Mouse (Mus musculus) heart, embryonic 11.5 days (tissue): Measurements from ENCODE around the gene Vps53. TPM values are rescaled to one million over a fixed set of nuclear protein-coding genes. Genes with fewer than 3 reads are reported as not detected.
A peak's percentile ranks its signal among the peaks of the same experiment; 100 is the strongest.

Experiments used
- ATAC-seq: fragments of 200-750 bp; cut with Nextera tagmentation; replicated peaks from 2 replicates; pipeline ENCODE4 v1.8.0; 2017; ENCODE audit warnings: moderate library complexity; ENCODE audit not compliant: insufficient number of reproducible peaks, low FRiP score, low TSS enrichment
- H3K27ac ChIP-seq: fragments of 300-500 bp; sonication (generic); 2 replicates; pipeline ENCODE4 v1.5.1; 2014; ENCODE audit warnings: mild to moderate bottlenecking, low read depth, low read length
- H3K27me3 ChIP-seq: fragments of 300-500 bp; sonication (generic); 2 replicates; pipeline ENCODE4 v1.6.1; 2014; ENCODE audit warnings: mild to moderate bottlenecking, low read length, mixed read lengths; ENCODE audit not compliant: control insufficient read depth, insufficient read depth
- H3K36me3 ChIP-seq: fragments of 300-500 bp; sonication (generic); 2 replicates; pipeline ENCODE4 v1.6.1; 2014; ENCODE audit warnings: mild to moderate bottlenecking, low read length, moderate library complexity, mixed read lengths; ENCODE audit not compliant: control insufficient read depth, insufficient read depth
- H3K4me1 ChIP-seq: fragments of 300-500 bp; sonication (generic); 2 replicates; pipeline ENCODE4 v1.6.1; 2014; ENCODE audit warnings: low read length; ENCODE audit not compliant: control insufficient read depth, insufficient read depth
- H3K4me2 ChIP-seq: fragments of 300-500 bp; sonication (generic); 2 replicates; pipeline ENCODE4 v1.6.1; 2014; ENCODE audit warnings: mild to moderate bottlenecking, moderate library complexity
- H3K4me3 ChIP-seq: fragments of 300-500 bp; sonication (generic); 2 replicates; pipeline ENCODE4 v1.5.1; 2014; ENCODE audit warnings: low read depth, low read length
- H3K9ac ChIP-seq: fragments of 300-500 bp; sonication (generic); 2 replicates; pipeline ENCODE4 v1.6.1; 2014; ENCODE audit warnings: mild to moderate bottlenecking, low read depth, low read length, moderate library complexity
- H3K9me3 ChIP-seq: fragments of 300-500 bp; sonication (generic); replicated peaks from 2 replicates; pipeline ENCODE4 v1.6.1; 2016; ENCODE audit warnings: low read length; ENCODE audit not compliant: control insufficient read depth
- WGBS: fragments of 180-500 bp; shearing (Covaris S2); extraction: QIAGEN DNeasy Blood & Tissue Kit; methylation state at CpG from one replicate; pipeline ENCODE4 v1.1.7; 2014; ENCODE audit not compliant: insufficient replicate concordance; 5-methylcytosine and 5-hydroxymethylcytosine counted together
- polyA plus RNA-seq: library from polyadenylated mRNA; unstranded; fragments of >200 nt; fragmentation: Nextera tagmentation; extraction: Ambion mirVana; gene quantifications from 2 replicates; pipeline ENCODE4 v1.2.1, GENCODE M21; 2014

Gene Vps53
- polyA plus RNA-seq, 1 experiment from 2014 or later = 33.7 TPM

- Histone ChIP-seq H3K4me2 (no peak overlapping the region), H3K4me3 (no peak overlapping the region)
- WGBS = 83% methylated on average over 6 of the region's 6 CpGs
Observed at GRCm38 (mm10) chr11:76033359-76033758, 146.1 kb downstream of the Vps53 start.

GRCm38 (mm10) chr11:76028072-76028465 lies 151.4 kb downstream of the Vps53 start:
- Histone ChIP-seq H3K36me3 (peaks cover 3% of the 10 kb centered on the region; the same call in 1 of the 2 replicates), H3K27me3 (no peaks in the 10 kb centered on the region; the same call in none of the 2 replicates), H3K9ac (peak overlapping the region; percentile 80), H3K4me1 (peaks cover 13% of the 10 kb centered on the region; the same call in 1 of the 2 replicates), H3K4me2 (peak overlapping the region; percentile 97), H3K9me3 (no peaks in the 10 kb centered on the region), H3K27ac (no peak overlapping the region), H3K4me3 (peak overlapping the region; percentile 75)
- no peak; the same call in 1 of the 2 replicates for ATAC-seq
- 3% methylated on average over 10 of the region's 14 CpGs for WGBS

More at GRCm38 (mm10) chr11:76033359-76033758, 146.1 kb downstream of the Vps53 start:
- Histone ChIP-seq H3K36me3 (no peaks in the 10 kb centered on the region), H3K9me3 (no peaks in the 10 kb centered on the region), H3K27ac (no peak overlapping the region), H3K4me1 (no peaks in the 10 kb centered on the region), H3K9ac (no peak overlapping the region), H3K27me3 (no peaks in the 10 kb centered on the region; the same call in 1 of the 2 replicates)
- no peak for ATAC-seq

GRCm38 (mm10) chr11:76027139-76028071 lies 152.0 kb downstream of the Vps53 start, which contains the start of gene Rflnb:
Rflnb (minus strand) TSS chr11:76027782.
- Histone ChIP-seq H3K9me3 (no peaks in the 10 kb centered on the region), H3K27ac (no peak within 1 kb of the TSS), H3K27me3 (no peaks in the 10 kb centered on the region; the same call in none of the 2 replicates), H3K36me3 (peaks cover 3% of the 10 kb centered on the region; the same call in 1 of the 2 replicates), H3K4me3 (peak within 1 kb of the TSS; percentile 75), H3K9ac (peak within 1 kb of the TSS; percentile 80), H3K4me2 (peak within 1 kb of the TSS; percentile 97), H3K4me1 (peaks cover 13% of the 10 kb centered on the region; the same call in 1 of the 2 replicates)
- WGBS = under 1% methylated on average over 92 of the region's 112 CpGs
- ATAC-seq = peak; percentile 83

GRCm38 (mm10) chr11:76026527-76027138 lies 152.8 kb downstream of the Vps53 start:
- Histone ChIP-seq H3K4me2 (peak overlapping the region; percentile 97), H3K27ac (no peak overlapping the region), H3K36me3 (peaks cover 3% of the 10 kb centered on the region; the same call in 1 of the 2 replicates), H3K4me3 (peak overlapping the region; percentile 75), H3K9me3 (no peaks in the 10 kb centered on the region), H3K27me3 (no peaks in the 10 kb centered on the region; the same call in none of the 2 replicates), H3K4me1 (peaks cover 13% of the 10 kb centered on the region; the same call in 1 of the 2 replicates), H3K9ac (peak overlapping the region; percentile 80)
- ATAC-seq = no peak
- WGBS = 6% methylated on average over 13 of the region's 14 CpGs

- Histone ChIP-seq H3K9me3 (no peaks in the 10 kb centered on the region), H3K9ac (no peak overlapping the region), H3K27ac (no peak overlapping the region), H3K36me3 (peaks cover 3% of the 10 kb centered on the region; the same call in 1 of the 2 replicates), H3K4me2 (no peak overlapping the region), H3K27me3 (no peaks in the 10 kb centered on the region; the same call in none of the 2 replicates), H3K4me1 (peaks cover 13% of the 10 kb centered on the region; the same call in 1 of the 2 replicates), H3K4me3 (no peak overlapping the region)
- WGBS = 60% methylated on average over 7 of the region's 7 CpGs
- no peak for ATAC-seq
Observed at GRCm38 (mm10) chr11:76025080-76025583, 154.3 kb downstream of the Vps53 start.

- H3K4me2 ChIP-seq = no peak overlapping the region
- H3K9ac ChIP-seq = no peak overlapping the region
- H3K4me1 ChIP-seq = peaks cover 3% of the 10 kb centered on the region; the same call in 1 of the 2 replicates
- no peaks in the 10 kb centered on the region; the same call in 1 of the 2 replicates for H3K27me3 ChIP-seq
- no peak overlapping the region for H3K4me3 ChIP-seq
- no peak overlapping the region for H3K27ac ChIP-seq
- no peaks in the 10 kb centered on the region for H3K9me3 ChIP-seq
- WGBS = 58% methylated on average over 9 of the region's 9 CpGs
- H3K36me3 ChIP-seq = peaks cover 3% of the 10 kb centered on the region; the same call in 1 of the 2 replicates
- no peak for ATAC-seq
Observed at GRCm38 (mm10) chr11:76020916-76021315, 158.5 kb downstream of the Vps53 start.

GRCm38 (mm10) chr11:76019879-76020278 lies 159.6 kb downstream of the Vps53 start:
- 75% methylated on average over 4 of the region's 4 CpGs for WGBS

GRCm38 (mm10) chr11:76015814-76016213 lies 163.6 kb downstream of the Vps53 start:
- no peaks in the 10 kb centered on the region for H3K27me3 ChIP-seq
- H3K9me3 ChIP-seq = no peaks in the 10 kb centered on the region
- no peaks in the 10 kb centered on the region for H3K36me3 ChIP-seq
- no peak overlapping the region for H3K9ac ChIP-seq
- no peak overlapping the region for H3K4me2 ChIP-seq
- 77% methylated on average over 4 of the region's 4 CpGs for WGBS
- ATAC-seq = no peak
- no peak overlapping the region for H3K4me3 ChIP-seq
- no peak overlapping the region for H3K27ac ChIP-seq
- no peaks in the 10 kb centered on the region for H3K4me1 ChIP-seq

More at GRCm38 (mm10) chr11:76019879-76020278, 159.6 kb downstream of the Vps53 start:
- H3K9me3 ChIP-seq = no peaks in the 10 kb centered on the region
- no peaks in the 10 kb centered on the region for H3K27me3 ChIP-seq
- no peak overlapping the region for H3K4me3 ChIP-seq
- no peak overlapping the region for H3K9ac ChIP-seq
- H3K4me1 ChIP-seq = no peaks in the 10 kb centered on the region
- peaks cover 3% of the 10 kb centered on the region; the same call in 1 of the 2 replicates for H3K36me3 ChIP-seq
- no peak for ATAC-seq
- no peak overlapping the region for H3K4me2 ChIP-seq
- no peak overlapping the region for H3K27ac ChIP-seq
